Mouse (Mus musculus) kidney, postnatal 10 days (tissue): Measurements from ENCODE around the gene Ptprg.

Experiments used
- DNase-seq: peaks from one replicate; pipeline ENCODE4 v3.0.0; 2021; ENCODE audit warnings: mixed read lengths

The Ptprg gene

GRCm38 (mm10) chr14:12177436-12177835 is 624.1 kb downstream of the Ptprg start:
- DNase-seq = no peak

DNA sequence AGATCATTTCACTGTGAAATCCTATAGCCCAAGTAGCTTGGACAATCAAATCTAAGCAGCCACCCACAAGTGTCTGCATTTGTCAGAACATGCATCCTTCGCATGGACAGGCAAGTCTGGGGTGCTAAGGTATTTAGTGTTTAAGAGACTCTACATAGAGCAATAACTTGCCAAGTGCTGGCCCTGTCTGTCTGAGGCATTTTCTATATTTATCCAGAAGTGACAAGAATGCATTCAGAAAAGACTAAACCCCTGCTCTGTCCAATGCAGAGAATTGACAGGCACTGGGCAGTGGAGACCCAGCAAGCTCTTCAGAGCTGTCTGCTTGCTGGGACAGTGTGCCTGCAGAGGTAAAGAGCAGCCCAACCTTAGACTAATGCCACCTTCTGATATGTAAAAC is 625.3 kb downstream of the Ptprg start:
- no peak for DNase-seq

GRCm38 (mm10) chr14:12180116-12180515 is 626.8 kb downstream of the Ptprg start:
- DNase-seq = no peak

DNA sequence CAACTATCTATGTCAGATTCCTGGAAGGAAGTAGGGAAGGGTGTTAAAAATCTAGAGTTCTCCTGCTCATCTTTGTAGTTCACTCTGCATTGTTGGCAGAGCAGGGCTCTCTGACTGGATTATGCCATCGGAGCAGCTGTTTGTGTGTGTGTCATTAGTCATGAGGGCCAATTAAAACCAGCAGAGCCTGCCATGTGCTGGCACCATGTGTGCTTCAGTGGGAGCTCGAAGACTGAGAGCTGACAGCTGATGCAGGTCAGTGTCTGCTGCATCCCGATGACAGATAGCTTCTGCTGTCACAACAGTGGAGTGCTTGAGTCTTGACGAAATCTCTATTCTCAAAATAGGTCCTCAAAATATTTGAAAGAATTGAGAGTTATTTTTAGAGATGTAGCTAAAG is 631.7 kb downstream of the Ptprg start:
- DNase-seq = no peak

GRCm38 (mm10) chr14:12188352-12188751 is 635.0 kb downstream of the Ptprg start:
- DNase-seq = no peak

DNA sequence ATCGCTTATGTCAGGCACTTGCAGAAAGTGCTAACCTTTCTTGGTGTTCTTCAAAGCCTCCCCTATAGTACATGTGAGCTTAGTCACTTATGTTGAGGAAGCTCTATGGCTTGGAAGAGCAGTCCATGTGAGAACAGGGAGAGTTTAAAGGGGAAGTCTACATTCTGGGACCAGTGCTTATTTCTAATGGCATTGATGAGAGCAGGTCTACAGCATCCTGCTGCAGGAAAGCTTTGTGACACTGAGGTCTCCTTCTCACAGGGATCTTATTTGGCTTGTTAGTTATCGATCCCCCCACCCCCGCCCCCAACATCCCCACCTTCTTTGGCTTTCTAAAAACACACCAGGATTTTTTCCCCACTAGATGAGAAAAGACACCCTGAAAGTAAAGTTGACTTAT is 635.9 kb downstream of the Ptprg start:
- no peak for DNase-seq

- peak; percentile 56 for DNase-seq
Observed at GRCm38 (mm10) chr14:12189717-12190600, 636.6 kb downstream of the Ptprg start.

- no peak for DNase-seq
Observed at GRCm38 (mm10) chr14:12191076-12191475, 637.7 kb downstream of the Ptprg start.

DNA sequence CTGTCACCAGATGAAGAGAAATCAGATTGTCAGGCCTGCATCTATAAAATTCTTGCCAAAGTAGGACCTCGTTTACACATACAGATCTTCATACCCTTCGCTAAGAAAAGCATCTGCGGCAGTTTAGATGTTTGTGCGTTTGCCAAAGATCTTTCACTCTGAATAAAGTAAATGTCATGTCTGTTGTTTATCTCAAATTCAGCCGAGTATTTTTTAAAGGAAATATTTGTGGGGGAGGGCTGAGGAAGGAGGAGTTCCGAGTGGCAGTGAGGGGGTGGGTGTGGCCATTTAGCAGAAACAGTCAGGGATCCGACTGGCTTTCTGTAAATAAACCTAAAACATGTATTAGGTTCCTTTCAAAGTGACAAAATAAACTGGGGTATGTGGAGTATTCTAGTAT is 645.4 kb downstream of the Ptprg start:
- DNase-seq = peak; percentile 37

DNA sequence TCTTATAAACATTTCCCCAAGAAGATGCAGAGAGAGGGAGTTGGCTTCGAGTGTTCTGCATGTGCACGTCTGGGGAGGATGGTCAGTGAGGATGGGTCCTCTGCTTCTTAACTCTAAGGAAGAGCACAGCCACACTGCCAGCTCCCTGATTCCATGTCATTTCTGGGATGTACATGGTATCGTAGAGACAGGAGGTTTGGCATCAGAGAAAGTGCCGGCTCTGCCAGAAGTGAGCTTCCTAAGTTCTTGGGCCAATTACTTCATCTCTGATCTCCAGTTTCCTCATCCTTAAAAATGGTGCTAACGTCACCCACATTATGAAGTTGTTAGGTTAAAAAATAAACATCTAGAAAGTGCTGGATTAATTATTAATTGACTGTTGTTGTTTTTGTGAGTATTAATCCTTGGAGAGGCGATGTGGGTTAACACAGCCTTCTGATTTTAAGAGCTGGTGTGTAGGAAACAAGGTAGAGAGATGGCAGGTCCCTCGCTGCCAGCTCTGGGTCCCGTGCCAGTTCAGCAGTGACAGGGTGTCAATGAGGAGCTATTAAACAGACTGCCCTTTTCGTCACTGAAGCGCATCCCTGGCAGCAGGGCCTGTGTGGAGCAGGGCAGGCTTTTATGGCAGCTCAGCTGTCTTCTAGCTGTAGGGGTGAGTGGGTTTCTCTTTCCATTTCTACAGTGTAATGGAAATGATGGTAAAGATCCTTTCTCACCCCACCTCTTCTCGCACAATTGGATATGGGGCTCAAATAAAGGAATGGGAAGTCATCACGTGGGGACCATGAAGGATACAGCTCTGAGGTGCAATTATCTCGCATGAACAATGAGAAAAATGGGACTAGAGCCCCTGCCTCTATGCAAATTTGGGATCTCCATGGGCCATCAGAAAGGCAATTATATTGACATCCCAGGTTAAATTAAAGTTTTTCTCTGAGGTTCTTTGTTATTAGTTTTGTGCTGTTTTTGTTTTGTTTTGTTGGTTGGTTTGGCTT is 646.9 kb downstream of the Ptprg start:
- DNase-seq = peak; percentile 30

GRCm38 (mm10) chr14:12202214-12202613 is 648.9 kb downstream of the Ptprg start:
- DNase-seq = no peak

DNA sequence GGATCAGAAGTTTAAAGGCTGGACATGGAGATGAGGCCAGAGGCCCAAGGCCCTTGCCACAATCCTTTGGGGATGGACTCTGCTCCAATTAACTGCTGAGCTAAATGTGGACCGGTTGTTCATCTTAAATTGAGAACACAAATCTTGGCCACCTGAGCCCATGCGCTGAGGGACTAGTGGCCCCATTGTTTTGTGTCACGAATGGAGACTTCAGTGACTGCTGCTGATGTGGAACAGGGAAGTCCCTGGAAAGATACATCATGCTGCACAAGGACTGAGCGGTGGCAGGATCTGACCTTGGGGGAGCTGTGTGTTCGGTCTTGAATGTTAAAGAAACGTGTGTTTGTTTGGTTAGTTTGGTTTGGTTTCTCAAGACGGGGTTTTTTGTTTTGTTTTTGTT is 649.7 kb downstream of the Ptprg start:
- no peak for DNase-seq

GRCm38 (mm10) chr14:12206138-12206537 is 652.8 kb downstream of the Ptprg start:
- DNase-seq = no peak

- DNase-seq = peak; percentile 58
Observed at GRCm38 (mm10) chr14:12208554-12208953, 655.2 kb downstream of the Ptprg start.

- DNase-seq = no peak
Observed at GRCm38 (mm10) chr14:12218544-12219150, 665.3 kb downstream of the Ptprg start.

- no peak for DNase-seq
Observed at GRCm38 (mm10) chr14:12219877-12220276, 666.5 kb downstream of the Ptprg start.

- DNase-seq = no peak
Observed at GRCm38 (mm10) chr14:12220540-12220939, 667.2 kb downstream of the Ptprg start.

- DNase-seq = no peak
Observed at GRCm38 (mm10) chr14:12221571-12221970, 668.2 kb downstream of the Ptprg start.

DNA sequence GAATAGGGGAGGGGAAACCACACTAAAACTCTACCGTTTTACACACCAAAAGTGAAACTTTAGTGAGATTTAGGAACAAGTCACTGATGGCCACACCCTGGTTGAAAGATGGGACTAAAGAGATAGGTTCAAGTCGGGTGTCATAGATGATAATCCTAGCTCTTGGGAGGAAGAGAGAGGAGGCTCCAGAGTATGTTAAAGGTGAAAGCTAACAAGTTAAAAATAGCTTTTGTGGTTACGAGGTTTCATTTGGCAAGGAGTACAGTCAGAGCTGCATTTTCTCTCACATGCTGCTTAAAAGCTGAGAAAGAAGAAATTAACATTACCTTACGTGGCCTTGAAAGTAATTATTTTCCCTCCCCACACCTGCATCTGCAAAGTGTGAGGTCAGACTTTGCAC is 690.4 kb downstream of the Ptprg start:
- no peak for DNase-seq

GRCm38 (mm10) chr14:12276031-12276430 is 722.7 kb downstream of the Ptprg start:
- DNase-seq = no peak

- no peak for DNase-seq
Observed at GRCm38 (mm10) chr14:12283641-12284040, 730.3 kb downstream of the Ptprg start, which contains the start of gene Gm49355. Gene Gm49355, plus strand, starts transcription at chr14:12283976.

- peak; percentile 92 for DNase-seq
Observed at GRCm38 (mm10) chr14:12284141-12284912, 731.0 kb downstream of the Ptprg start, which contains the start of gene 3830406C13Rik. Gene 3830406C13Rik, plus strand, starts transcription at chr14:12284173.
